Mouse (Mus musculus) common myeloid progenitor, adult 5-6 weeks (primary cell): ENCODE data around the gene Fgfr1op. TPM values are rescaled to one million over a fixed set of nuclear protein-coding genes. Genes with fewer than 3 reads are reported as not detected.

Experiments used
- ATAC-seq: replicated peaks from 2 replicates; pipeline ENCODE4 v1.8.0; 2016; ENCODE audit warnings: low read depth, mild to moderate bottlenecking, moderate TSS enrichment, inconsistent platforms; ENCODE audit not compliant: poor library complexity, severe bottlenecking
- total RNA-seq: library from RNA; stranded (forward); fragments of 200-1000, 187-1606 nt; gene quantifications from 2 replicates; pipeline ENCODE4 v1.2.3, GENCODE M21; 2017

The Fgfr1op gene
- total RNA-seq, 1 experiment from 2014 or later: 54.3 TPM

DNA sequence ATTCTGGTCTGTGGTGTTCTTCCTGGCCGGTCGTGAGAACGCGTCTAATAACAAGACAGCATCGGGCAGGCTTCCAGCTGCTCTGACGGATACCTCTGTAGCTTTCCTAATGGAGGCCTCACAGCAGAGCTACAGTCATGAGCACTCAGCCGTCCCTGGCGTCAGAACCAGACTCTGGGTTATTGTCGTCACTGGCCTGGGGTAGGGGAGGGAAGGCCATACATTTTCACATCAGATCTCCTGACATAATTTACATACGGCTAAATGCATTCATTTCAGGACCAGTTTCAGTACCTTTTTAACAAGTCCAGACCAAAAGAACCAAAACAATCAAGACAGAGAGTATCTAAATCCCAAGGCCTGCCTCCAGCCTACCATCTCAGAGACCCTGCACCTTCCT lies 57.9 kb downstream of the Fgfr1op start:
- ATAC-seq: no peak

DNA sequence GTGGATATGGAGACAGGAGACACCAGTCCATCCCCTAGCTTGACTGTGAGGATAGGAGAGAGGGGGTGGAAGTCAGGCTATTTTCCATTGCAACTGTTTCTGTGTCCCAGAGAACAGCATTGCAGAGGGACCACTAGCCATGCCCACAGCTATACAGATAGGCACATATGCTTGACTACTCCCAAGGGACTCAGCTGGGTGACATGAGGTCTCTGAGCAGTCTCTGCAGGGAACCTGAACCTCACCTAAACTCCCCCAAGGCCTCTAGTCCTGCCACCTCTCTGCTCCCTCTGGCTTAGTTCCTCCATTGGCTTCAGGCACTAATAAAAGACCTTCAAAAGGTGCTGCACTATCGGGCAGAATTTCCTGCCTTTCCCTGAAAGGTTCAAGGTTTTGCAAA lies 58.8 kb downstream of the Fgfr1op start:
- ATAC-seq: no peak

DNA sequence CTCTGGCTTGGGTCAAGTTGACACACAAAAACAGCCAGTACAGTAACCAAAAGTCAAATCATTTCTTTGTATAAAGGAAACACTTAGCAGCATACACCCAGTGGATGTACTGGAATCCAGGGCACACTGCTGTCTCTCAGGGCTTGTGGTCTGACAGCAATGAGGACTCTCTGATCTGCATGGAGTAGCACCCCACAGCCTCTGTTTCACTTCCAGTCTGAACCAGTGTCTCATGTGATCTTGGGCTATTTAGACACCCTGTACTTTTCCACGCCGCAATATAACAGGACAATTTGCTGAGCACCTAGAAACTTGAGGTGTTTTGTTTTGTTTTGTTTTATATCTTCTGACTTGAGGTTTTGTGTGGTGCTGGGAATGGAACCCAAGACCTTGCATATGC lies 59.9 kb downstream of the Fgfr1op start:
- peak; percentile 69 for ATAC-seq

DNA sequence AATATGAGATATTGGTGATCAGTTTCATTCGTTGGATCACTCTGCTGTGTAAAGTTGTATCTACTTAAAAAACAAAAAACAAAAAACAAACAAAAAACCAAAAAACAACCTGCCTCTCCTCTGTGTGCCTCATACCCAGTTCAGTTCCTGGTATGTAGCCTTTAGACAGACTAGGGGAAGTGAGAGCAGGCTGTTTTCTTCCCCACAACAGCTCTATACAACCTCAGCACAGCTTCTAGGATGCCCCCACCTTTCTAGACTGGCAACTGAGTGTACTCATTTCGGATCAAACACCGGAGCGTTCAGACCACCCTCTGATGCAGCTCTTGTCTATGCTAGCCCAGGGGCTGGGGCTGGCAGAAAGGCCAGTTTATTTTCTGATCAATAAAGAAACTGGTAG lies 60.4 kb downstream of the Fgfr1op start:
- peak; percentile 69 for ATAC-seq

DNA sequence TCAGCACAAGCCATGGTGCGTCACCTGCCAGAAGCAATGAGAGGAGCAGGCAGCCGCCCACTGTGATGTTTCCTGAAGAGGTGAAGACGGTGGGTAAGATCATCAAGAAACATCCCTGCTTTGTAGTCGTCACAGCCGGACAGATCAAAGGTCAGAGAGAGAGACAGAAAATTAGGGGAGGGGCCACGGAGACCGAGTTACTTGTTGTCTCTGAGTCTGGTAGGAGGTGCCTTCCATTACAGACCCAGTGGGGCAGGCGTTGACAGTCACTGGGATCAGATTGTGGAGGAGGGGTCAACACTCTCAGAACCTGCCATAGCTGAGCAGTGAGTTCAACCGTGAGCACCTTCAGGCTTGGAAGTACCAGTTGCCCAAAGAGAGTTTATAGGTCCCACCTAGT lies 63.3 kb downstream of the Fgfr1op start:
- no peak for ATAC-seq

DNA sequence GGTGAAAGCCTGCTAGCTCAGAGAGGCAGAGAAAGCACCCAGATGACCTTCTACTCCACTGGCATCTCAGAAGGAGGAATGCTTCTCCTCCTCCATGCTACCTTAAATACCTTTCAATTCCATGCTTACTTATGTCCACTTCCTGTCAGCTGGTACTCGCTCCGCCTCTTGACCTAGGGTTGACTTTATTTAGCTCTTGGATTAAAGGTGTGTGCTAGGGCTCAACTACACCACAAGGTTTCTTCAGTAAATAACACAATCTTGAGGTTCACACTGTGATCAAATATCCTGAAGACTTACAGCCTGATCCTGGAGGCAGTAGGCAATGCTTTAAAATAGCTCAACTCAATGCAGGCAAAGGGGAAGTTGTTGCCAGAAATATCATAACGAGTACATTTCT lies 64.3 kb downstream of the Fgfr1op start:
- no peak for ATAC-seq

DNA sequence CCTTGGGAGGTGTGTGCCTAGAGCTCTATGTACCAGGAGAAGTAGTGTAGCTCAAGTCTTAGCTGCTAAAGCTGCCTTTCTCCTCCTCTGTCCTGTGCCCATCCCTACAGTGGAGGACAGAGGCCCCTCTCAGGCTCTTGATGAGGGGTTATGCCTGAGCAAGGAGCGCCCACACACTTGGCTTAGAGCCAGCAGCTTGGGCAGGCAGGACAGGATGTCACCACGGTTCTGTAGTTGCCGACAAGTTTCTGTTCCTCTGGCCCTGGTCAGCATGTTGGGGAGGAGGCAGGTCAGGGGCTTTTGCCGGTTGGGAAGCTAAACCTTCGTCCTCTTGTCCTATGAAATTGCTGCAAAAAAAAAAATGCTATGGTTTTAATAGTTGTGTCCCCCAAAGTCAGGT lies 66.8 kb downstream of the Fgfr1op start:
- ATAC-seq: peak; percentile 65

DNA sequence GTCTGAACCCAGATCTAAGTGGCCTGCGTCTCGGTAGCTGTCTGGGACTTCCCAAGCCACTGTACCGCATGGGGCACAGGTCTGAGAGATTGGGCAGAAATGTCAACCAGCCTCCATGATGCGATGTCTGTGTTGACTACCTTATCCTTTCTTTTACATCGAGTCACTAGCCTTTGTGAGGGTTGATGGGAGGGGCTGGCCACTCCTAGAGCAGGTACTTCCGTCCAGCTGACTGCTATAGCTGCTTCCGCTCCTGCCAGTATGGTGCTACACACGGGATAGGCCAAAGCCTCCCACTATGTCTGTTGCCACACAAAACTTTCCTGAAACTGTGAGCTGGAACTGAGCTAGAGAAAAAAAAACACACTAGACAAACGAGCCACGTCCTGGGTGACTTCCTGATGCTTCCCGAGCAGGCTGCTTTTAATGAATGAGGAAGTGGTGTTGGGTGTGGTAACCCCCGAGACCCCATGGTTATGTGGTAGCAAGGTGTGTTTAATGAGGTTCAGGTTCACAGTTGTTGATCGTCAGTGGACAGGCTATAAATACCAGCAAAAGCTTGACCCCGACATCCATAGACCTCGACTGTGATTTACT lies 68.4 kb downstream of the Fgfr1op start:
- ATAC-seq: 0 out of 2 replicates have a peak, but pooled peaks have one; percentile 11

DNA sequence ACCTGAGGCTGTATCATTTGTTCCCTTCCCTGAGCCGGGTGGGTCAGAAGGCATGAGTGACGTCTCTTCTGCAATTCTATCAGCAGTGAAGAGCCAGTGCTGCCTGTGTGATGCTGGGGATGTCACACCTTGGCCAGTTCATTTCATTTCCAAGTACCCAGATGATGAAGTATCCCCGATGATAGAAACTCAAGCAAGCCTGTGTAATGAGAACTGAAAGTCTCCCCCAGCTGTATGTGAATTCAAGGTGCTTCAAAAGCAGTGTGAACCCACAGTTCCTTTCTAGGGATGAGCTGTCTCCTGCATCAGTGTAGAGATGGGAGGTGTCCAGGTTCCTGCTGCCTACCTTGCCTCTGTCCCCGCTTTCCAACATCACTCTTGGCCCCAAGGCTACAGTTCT lies 69.2 kb downstream of the Fgfr1op start:
- ATAC-seq: no peak

DNA sequence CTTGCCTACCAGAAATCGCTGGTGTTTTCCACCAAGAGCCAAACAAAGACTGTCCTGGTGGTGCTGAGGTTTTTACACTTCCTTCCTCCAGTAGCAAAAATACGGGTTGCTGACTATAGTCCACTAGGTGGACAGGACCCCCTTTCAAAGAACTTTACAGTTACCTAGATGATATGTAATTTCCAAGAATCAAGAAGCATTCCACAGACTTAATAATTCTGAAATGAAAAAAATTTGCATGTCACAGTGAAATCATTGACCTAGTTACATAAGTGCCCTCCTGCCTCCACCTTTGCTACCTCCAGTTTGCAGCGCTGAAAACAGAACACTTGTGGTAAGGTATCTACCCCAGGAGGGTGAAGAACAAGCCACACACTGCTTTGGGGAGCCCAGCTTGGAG lies 70.4 kb downstream of the Fgfr1op start, which contains the start of gene Ccr6:
Gene Ccr6 (plus strand): TSS at position 301 of the 400 bp plus-strand sequence.
- ATAC-seq: no peak

DNA sequence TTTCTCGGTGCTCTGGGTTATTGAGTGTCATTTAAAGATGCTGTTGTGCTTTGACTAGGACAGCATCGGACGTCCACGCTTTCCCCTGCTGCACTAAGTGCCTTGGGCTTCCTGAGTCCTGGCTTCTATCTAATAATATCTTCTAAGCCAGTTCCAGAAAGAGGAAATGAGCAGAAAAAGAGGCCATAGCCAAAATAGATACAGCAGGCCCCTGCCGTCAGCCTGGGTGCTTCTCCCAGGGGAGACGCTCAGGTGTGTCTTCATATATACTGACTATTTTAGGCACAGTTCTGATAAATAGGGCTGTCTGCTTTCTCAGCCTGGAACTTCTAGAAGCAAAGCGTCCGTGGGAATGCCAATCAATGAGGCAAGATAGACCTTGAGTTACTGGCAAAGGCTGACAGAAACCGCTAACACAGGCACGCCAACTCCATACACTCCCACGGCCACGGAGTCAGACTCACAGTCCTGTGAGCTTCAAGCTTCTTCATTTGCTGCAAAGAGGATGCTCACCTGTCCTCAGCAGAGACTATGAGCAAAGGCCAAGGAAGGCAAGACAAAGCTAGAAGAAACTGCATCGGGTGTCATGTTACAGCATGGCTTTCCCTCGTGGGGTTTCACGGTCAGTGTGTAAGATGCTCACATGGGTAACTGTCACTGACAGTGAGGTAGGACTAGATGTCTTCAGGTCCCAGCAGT lies 72.9 kb downstream of the Fgfr1op start:
- ATAC-seq: 0 out of 2 replicates have a peak, but pooled peaks have one; percentile 37

DNA sequence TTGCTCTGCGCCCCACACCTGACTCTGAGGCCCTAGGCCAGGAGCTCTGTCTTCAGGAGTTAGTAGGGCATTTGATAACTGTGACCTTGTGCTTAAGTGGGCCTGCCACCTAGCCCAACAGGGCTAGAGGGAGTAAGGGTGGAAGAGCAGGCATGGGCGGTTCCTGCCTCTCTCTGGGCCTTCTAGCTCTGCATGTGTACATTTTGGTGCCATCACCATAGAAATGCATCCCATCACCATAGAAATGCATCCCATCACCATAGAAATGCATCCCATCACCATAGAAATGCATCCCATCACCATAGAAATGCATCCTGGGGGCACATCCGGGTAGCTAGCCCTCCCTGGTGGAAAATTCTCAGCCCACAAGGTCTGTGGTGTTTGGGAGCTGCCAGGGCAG lies 74.3 kb downstream of the Fgfr1op start:
- no peak for ATAC-seq

DNA sequence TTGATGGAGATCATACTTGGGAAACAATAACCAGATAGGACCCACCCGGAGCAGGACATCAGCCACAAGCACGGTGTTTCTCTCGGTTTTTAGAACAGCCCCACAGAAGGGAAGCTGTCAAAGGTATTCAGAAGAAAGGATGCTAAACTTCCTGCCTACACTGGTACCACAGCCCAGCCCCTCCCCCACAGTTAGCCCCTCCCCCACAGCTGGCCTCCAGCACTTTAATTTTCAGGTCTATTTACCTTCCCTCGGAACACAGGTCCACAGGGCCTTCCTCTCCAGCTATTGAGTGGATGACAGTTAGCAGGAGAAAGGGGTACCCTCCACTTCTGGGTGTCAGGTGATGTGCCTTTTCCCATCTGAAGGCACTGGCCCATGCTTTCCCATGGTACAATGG lies 75.2 kb downstream of the Fgfr1op start:
- no peak for ATAC-seq

DNA sequence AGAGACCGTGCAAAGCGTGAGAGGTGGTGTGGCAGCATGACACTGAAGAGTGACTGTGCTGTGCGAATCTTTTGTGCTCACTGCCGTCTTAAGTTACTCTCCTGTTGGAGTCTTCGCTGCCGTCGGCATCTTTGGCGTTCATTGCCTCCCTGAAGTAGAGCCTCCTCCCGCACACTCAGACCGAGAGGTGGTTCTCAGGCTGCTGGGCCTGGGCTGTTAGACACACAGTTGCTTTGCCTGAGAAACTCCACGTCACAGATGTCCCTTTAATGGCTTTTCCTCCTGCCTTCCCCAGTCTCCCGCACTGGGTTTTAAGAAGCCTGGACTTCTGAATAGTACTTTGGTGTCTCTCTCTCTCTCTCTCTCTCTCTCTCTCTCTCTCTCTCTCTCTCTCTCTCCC lies 76.3 kb downstream of the Fgfr1op start:
- ATAC-seq: no peak

DNA sequence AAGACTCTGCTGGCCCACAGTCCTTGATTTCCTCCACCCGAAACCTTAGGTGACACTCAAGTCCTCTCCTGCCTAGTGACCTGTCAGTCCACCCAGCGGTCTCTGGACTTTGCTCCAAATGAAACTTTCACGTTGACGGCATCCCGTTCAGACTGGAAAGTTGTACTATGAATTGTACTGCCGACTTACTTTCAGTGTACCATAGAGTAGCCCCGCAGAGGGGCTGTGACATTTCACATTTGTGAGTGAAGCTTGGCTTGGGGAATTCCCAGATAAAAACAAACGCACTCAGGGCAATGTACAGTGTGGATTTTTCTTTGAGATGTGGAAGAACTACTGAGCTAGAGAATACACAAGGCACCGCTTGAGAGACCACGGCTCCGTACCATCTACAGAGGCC lies 76.9 kb downstream of the Fgfr1op start:
- no peak for ATAC-seq

DNA sequence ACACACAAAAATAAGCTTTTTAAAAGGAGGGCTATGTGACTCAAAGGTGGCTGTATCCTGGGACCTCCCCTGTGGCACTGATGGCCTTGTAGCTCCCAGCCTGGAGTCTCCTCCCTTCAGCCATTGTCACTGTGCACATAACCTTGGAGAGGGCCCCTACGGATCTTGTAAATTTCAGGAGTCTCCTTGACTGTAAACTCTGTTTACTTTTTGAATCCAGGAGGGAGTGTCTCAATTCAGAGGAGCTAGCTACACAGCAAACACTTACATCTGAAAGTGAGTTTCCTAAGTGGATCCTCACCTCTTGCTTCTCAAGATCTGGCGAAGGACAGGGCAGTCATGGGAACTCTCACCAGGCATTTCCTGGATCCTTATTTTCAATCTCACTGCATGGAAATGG lies 78.8 kb downstream of the Fgfr1op start:
- no peak for ATAC-seq

DNA sequence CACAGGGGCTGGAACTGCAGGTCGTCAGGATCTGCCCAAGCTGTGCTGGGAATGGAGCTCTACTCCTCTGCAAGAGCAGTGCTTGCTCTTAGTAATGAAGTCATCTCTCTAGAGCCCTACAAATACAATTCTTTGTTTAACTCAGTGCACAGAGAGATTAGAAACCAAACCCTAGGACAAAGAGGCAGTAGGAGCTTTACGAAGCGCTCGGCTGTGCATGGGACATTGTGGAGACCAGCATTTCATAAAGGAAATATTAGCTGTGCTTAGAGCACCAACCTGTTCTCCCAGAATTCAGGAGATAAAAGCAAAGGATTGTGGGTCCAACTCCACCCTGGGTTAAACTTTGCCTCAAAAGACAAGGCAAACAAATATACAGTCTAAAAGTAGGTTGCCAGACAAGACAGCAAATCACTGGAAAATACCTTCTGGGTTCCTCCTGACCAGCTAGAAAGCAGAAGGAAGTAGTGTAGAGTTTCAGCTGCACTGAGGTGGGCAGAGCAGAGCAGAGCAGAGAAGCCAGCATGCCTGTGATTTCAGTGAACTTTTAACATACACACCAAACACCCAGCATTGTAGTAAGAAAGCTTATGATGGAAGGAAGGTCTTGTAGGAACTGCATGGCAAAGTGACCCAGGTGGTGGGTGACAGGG lies 80.9 kb downstream of the Fgfr1op start:
- ATAC-seq: peak; percentile 58; the same call in 1 of the 2 replicates
